Mouse (Mus musculus): ENCODE data around the gene Cacna2d1.

The Cacna2d1 gene

GRCm38 (mm10) chr5:15985228-15985858 lies 50.9 kb downstream of the Cacna2d1 start:
- no peak for DNase-seq

DNA sequence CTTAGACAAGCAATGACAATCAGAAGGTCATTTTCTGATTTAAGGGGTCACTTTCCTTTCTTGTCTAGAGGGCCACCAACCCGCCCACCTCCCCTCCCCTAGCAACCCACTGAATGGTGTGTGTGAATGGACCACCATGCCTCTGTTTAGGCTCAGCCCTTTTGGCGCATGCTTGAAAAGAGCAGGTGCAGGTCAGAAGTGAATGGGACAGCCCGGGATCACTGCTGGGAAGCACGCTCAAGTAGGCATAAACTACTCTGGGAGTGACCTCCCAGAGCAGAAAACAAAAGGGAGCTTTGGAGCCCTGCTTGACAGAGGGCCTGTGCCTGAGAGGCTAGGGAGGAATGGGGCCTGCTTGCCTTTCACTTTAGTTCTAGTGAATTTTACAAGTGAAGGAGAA lies 51.4 kb downstream of the Cacna2d1 start:
- no peak for DNase-seq

- DNase-seq, result no peak
Observed at GRCm38 (mm10) chr5:15991428-15992139, 57.1 kb downstream of the Cacna2d1 start.

DNA sequence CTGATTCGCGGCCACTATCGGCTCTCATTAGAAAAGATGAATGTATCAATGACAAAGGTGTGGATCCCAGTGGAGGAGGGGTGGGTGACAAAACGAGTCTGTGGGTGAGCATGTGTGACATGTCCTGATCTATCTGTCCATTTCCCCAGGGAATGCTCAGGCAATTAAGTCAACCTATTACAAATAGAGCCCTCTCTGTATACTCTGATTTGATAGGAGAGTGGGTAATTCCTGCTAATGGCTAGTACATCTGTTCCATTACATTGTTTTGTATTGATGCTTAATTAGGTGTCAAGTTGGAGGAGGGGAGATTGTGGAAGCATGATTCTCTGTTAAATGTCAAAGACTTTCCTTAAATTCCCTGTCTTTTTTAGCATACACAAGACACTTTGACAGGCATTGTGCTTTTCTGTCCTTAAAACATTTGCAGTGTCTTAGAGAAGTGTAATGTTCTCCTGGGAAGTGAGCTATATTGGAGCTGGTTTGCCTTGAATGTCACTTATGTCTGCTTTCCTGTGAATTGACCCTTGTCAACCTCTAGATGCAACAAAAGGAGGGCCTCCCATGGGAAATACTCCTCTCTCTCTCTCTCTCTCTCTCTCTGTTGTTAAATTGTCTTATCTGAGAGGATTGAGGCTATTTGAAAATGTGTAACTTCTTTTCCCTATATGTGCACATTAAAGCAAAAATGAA lies 58.9 kb downstream of the Cacna2d1 start:
- no peak for DNase-seq

GRCm38 (mm10) chr5:15997190-15997589 lies 62.7 kb downstream of the Cacna2d1 start:
- peak; percentile 26 to 50 for DNase-seq

DNA sequence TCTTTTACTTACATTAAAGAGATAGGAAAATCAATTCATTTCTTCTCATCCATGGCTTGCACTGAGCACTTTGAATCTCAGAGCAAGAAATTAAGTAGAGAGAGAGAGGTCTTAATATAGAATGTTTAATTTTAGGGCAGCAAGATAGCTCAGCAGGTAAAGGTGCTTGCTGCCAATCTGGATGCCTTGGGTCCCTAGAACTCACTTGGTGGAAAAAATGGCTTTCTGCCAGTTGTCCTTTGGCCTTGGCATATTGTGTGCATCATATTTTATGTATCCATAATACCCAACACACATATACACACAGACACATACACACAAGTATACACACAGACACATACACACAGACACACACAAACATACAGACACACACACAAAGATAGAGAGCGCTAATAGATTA lies 63.3 kb downstream of the Cacna2d1 start:
- DNase-seq, result peak; percentile 33 to 52

GRCm38 (mm10) chr5:16000917-16001316 lies 66.4 kb downstream of the Cacna2d1 start:
- no peak for DNase-seq

DNA sequence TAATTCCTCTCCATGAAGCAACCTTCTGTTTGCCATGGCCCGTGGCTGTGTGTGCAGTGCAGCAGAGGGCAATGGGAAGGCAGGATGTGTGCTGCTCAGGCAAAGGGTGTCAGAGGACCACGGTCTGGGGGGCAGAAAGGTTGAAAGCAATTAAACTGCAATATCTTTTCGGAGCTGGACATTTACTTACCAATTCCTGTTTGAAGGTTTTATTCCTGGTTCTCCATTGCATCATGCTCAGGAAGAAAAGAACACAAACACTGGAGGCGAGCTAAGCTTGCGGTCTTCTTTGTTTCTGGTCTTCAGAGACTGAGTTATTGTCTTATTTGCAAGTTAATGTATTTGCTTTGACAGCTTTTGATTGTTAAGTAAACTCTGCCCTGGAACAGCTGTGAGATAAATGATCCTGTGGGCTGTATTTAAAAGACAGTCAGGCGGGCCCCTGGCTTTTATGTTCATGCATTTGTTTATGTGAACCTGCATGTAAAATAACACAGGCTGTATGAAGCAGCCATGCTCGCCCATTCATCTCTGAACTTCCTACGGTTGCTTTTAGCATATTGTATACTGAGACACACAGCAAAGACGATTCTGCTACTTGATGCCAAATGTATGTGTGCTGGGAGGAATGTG lies 68.1 kb downstream of the Cacna2d1 start:
- no peak for DNase-seq

GRCm38 (mm10) chr5:16004305-16004704 lies 69.8 kb downstream of the Cacna2d1 start:
- DNase-seq, result peak; percentile 78 to 79

DNA sequence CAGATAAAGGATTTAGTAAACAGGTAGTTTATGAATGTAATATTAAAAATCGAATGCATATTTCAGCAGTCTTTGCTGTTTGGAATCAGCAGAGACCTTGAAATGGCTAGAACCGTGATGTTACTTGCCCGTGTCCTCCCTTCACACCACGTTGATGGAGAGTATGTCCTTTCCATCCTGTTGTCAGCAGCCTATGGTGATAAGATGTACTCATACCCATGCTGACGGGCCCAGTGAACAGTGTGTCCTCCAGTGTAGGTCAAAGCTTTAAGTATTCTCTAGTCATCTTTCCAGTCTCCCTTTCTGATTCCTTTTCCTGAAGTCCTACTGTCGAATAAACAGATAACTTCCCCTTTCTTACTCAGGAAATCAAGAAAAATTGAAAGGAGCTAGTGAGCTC lies 72.5 kb downstream of the Cacna2d1 start:
- no peak for DNase-seq

DNA sequence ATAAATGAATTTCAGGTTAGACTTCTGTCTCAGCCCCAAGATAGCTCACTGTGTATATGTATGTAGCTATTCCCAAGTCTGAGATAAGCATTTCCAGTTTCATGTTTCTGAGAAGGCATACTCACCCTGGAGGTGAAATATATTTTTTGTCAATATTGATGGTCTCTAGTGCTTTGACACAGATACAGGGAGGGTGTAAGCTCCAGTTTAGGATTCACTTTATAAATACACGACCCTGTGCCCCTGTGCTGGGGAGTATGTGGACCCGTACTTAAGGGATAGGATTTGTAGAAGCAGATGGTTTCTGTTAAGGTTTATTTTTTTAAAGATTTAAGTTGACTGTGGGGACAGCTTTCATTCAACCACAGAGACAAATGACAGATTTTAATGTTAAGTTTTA lies 79.2 kb downstream of the Cacna2d1 start:
- DNase-seq, result no peak

DNA sequence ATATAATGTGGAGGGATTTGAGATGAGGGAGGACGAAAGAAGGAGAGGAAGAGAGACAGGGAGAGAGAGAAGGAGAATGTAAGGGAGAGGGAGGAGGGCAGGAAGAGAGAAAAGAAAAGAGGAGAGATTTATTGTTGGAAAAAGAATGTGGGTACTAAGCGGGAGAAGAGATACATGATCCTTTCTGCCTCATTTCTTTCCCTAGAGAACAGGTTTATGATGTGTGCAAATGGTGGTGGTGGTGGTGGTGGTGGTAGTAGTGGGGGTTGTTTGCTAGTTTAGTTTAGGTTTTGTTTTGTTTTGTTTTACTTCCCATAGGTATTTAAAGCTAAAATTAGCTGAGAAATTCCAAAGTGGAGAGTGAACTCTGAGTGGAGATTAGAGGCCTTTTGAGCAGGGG lies 79.9 kb downstream of the Cacna2d1 start:
- DNase-seq, result no peak

DNA sequence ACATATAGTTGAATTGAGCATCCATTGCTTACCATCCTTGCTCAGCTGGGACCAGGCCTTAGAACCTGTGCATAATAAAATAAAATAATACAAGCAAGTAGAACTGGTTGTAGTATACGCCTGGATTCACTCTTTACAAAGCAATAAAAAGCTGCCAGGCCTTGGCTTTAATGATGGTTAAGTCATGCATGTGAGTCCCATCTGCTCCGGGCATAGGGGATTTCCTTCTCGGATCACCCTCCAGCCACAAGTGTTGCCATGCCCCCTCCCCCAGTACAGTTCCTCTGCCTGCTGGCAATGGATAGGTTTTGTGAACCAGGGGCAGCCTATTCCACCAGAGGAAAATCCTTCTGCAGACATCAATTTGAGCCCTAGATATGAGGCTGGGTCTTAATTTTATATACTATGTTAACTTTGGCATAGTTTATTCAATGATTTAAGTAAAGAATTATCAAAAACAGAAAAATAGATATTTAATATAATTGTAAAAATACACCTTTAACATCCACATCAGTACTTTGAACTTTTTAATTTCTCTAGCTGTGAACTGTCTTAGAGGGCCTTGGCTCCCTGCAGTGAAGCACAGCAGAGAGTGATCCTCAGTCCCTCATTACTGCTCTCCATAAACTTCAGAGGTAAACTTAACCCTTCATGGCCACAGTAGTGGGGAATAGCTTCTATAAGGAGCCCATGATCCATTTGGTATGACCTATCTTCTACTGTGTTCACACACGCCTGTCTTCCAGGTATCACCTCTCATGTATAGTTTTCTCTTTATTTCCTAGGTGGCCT lies 90.3 kb downstream of the Cacna2d1 start:
- DNase-seq, result peak; percentile 86

- no peak for DNase-seq
Observed at GRCm38 (mm10) chr5:16028881-16029280, 94.4 kb downstream of the Cacna2d1 start.

- DNase-seq, result no peak
Observed at GRCm38 (mm10) chr5:16029481-16029880, 95.0 kb downstream of the Cacna2d1 start.

GRCm38 (mm10) chr5:16033569-16033968 lies 99.1 kb downstream of the Cacna2d1 start:
- no peak for DNase-seq

- no peak for DNase-seq
Observed at GRCm38 (mm10) chr5:16035259-16035658, 100.8 kb downstream of the Cacna2d1 start.

- DNase-seq, result no peak
Observed at GRCm38 (mm10) chr5:16045147-16045878, 110.8 kb downstream of the Cacna2d1 start.

- DNase-seq, result no peak
Observed at GRCm38 (mm10) chr5:16047452-16048191, 113.1 kb downstream of the Cacna2d1 start.

GRCm38 (mm10) chr5:16056795-16057194 lies 122.3 kb downstream of the Cacna2d1 start:
- DNase-seq, result peak; percentile 3 to 25

DNA sequence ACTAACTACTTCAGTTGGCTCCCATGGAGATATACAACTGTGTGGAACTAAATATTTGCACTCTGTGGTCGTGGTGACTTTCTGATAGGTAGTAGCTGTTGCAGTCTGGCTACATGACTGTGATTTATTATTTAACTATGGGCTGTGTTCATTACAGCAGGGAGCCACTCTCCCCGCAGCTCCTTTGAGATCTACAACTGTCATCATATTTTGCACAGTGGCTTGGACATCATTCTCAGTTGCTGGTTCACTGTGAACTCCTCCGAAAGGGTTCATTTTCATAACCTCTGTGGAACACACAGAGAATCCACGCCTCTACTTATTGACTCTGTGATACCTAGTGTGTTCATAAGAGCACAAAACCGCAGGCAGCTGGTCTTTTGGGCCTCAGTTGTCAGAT lies 128.3 kb downstream of the Cacna2d1 start:
- DNase-seq, result no peak
